32 mouse cellular contexts compared by ENCODE assay signal in genomic region chr17:46452683-46453082, GRCm38 (mm10). TPM values are rescaled to one million over a fixed set of nuclear protein-coding genes. Genes with fewer than 3 reads are reported as not detected.
DNase-seq lines count a peak whose midpoint lies in the region; ATAC-seq and TF ChIP-seq lines count a peak whose summit lies in the region.
"Had no signal": no experiment of that assay in that cellular context is flagged by ENCODE, and none has a peak within 500 bp of the region (broad histone marks: within the 10 kb centered on the region; RNA-seq: fewer than 3 reads in every experiment).

No protein-coding gene starts in this region.

- no peaks in the 10 kb centered on the region for H3K9me3 ChIP-seq in intestine, postnatal 0 days (ENCODE audit: control insufficient read depth)
- no peaks in the 10 kb centered on the region for H3K9me3 ChIP-seq in intestine, embryonic 15.5 days
- H3K9me3 ChIP-seq in liver, postnatal 0 days (ENCODE audit: low read length), result no peaks in the 10 kb centered on the region
- H3K9me3 ChIP-seq in neural tube, embryonic 13.5 days, result no peaks in the 10 kb centered on the region
- H3K9me3 ChIP-seq in neural tube, embryonic 15.5 days (replicated peaks), result no peaks in the 10 kb centered on the region
- H3K9me3 ChIP-seq: embryonic facial prominence, embryonic 13.5 days; forebrain, embryonic 10.5 days; forebrain, embryonic 15.5 days; heart, embryonic 13.5 days; hindbrain, embryonic 15.5 days; limb, embryonic 13.5 days had no signal

- H3K4me2 ChIP-seq in intestine, postnatal 0 days (replicated peaks; ENCODE audit: low read depth), result no peak overlapping the region
- no peak overlapping the region for H3K4me2 ChIP-seq in intestine, embryonic 15.5 days (replicated peaks)
- no peak overlapping the region for H3K4me2 ChIP-seq in liver, postnatal 0 days (ENCODE audit: low read depth, low read length)
- H3K4me2 ChIP-seq in neural tube, embryonic 13.5 days, result no peak overlapping the region
- H3K4me2 ChIP-seq in neural tube, embryonic 15.5 days, result no peak overlapping the region
- H3K4me2 ChIP-seq: embryonic facial prominence, embryonic 13.5 days; forebrain, embryonic 15.5 days; heart, embryonic 13.5 days; hindbrain, embryonic 15.5 days; limb, embryonic 13.5 days; lung, embryonic 14.5 days had no signal

- H3K27ac ChIP-seq in intestine, postnatal 0 days (ENCODE audit: low read depth, low read length), result no peak overlapping the region
- no peak overlapping the region for H3K27ac ChIP-seq in intestine, embryonic 15.5 days
- H3K27ac ChIP-seq in liver, postnatal 0 days (ENCODE audit: low read depth), result no peak overlapping the region
- no peak overlapping the region for H3K27ac ChIP-seq in neural tube, embryonic 13.5 days (replicated peaks)
- no peak overlapping the region for H3K27ac ChIP-seq in neural tube, embryonic 15.5 days (replicated peaks)
- H3K27ac ChIP-seq: embryonic facial prominence, embryonic 13.5 days; forebrain, embryonic 10.5 days; forebrain, embryonic 15.5 days; heart, embryonic 13.5 days; hindbrain, embryonic 15.5 days; left cerebral cortex, adult 2 months; limb, embryonic 13.5 days; liver, embryonic 14.5 days had no signal

- no peak for DNase-seq in liver, postnatal 0 days
- no peak for DNase-seq in liver
- DNase-seq in kidney, postnatal 36 days, result peak; percentile 71 to 74
- no peak for DNase-seq in layer of hippocampus, postnatal 36 days
- DNase-seq: adrenal gland, postnatal 10 days; cerebellum, adult 11 months; cerebellum, postnatal 10 days; gastrocnemius, postnatal 36 days; heart, adult 18-20 months; heart, postnatal 10 days; lung, embryonic 14.5 days; lung, postnatal 14 days; thymus, adult 2 months; thymus, postnatal 36 days had no signal

- TF ChIP-seq CTCF in intestine, postnatal 0 days (IDR thresholded peaks at IDR 0.05; ENCODE audit: low read depth), result no peak
- no peak for TF ChIP-seq CTCF in liver, postnatal 0 days (IDR thresholded peaks at IDR 0.05; ENCODE audit: low read depth)

- no peak overlapping the region for H3K9ac ChIP-seq in intestine, postnatal 0 days (ENCODE audit: low read depth, low read length)
- no peak overlapping the region for H3K9ac ChIP-seq in intestine, embryonic 15.5 days
- no peak overlapping the region for H3K9ac ChIP-seq in liver, postnatal 0 days (replicated peaks)
- H3K9ac ChIP-seq in neural tube, embryonic 13.5 days, result 0 out of 2 replicates have a peak overlapping the region, but pooled peaks have one; percentile 61
- H3K9ac ChIP-seq in neural tube, embryonic 15.5 days (replicated peaks), result no peak overlapping the region
- H3K9ac ChIP-seq: embryonic facial prominence, embryonic 13.5 days; forebrain, embryonic 15.5 days; heart, embryonic 13.5 days; hindbrain, embryonic 15.5 days; limb, embryonic 13.5 days; liver, embryonic 14.5 days; lung, embryonic 14.5 days had no signal

- 27% methylated on average over 5 of the region's 5 CpGs for WGBS in intestine, postnatal 0 days
- 38% methylated on average over 5 of the region's 5 CpGs for WGBS in intestine, embryonic 15.5 days
- WGBS in liver, postnatal 0 days (ENCODE audit: insufficient replicate concordance), result 36% methylated on average over 5 of the region's 5 CpGs
- 28% methylated on average over 5 of the region's 5 CpGs for WGBS in neural tube, embryonic 13.5 days
- 37% methylated on average over 5 of the region's 5 CpGs for WGBS in neural tube, embryonic 15.5 days

- 0 out of 2 replicates have a peak, but pooled peaks have one; percentile 11 for ATAC-seq in intestine, postnatal 0 days
- ATAC-seq in intestine, embryonic 15.5 days, result no peak
- ATAC-seq in liver, postnatal 0 days, result peak; percentile 57; the same call in 1 of the 2 replicates
- ATAC-seq in neural tube, embryonic 13.5 days (ENCODE audit: low read depth), result no peak
- ATAC-seq in neural tube, embryonic 15.5 days (ENCODE audit: low FRiP score), result no peak
- ATAC-seq: forebrain, embryonic 15.5 days; Patski had no signal

- 0 out of 2 replicates have a peak, but pooled peaks cover 5% of the 10 kb centered on the region for H3K4me1 ChIP-seq in intestine, postnatal 0 days (replicated peaks; ENCODE audit: control insufficient read depth, insufficient read depth, low read length)
- H3K4me1 ChIP-seq in intestine, embryonic 15.5 days (replicated peaks), result peaks cover 27% of the 10 kb centered on the region
- H3K4me1 ChIP-seq in liver, postnatal 0 days (ENCODE audit: insufficient read depth), result peaks cover 10% of the 10 kb centered on the region
- peaks cover 42% of the 10 kb centered on the region for H3K4me1 ChIP-seq in neural tube, embryonic 13.5 days (replicated peaks)
- H3K4me1 ChIP-seq in neural tube, embryonic 15.5 days, result peaks cover 39% of the 10 kb centered on the region

- no peaks in the 10 kb centered on the region for H3K36me3 ChIP-seq in intestine, postnatal 0 days (ENCODE audit: control insufficient read depth, insufficient read depth)
- H3K36me3 ChIP-seq in intestine, embryonic 15.5 days, result no peaks in the 10 kb centered on the region
- H3K36me3 ChIP-seq in liver, postnatal 0 days (replicated peaks; ENCODE audit: insufficient read depth, low read length), result no peaks in the 10 kb centered on the region
- H3K36me3 ChIP-seq in neural tube, embryonic 13.5 days, result no peaks in the 10 kb centered on the region; the same call in 1 of the 2 replicates
- no peaks in the 10 kb centered on the region for H3K36me3 ChIP-seq in neural tube, embryonic 15.5 days
- H3K36me3 ChIP-seq: embryonic facial prominence, embryonic 13.5 days; heart, embryonic 13.5 days; hindbrain, embryonic 15.5 days; limb, embryonic 13.5 days had no signal

- H3K4me3 ChIP-seq in intestine, postnatal 0 days (ENCODE audit: low read depth, low read length), result no peak overlapping the region
- no peak overlapping the region for H3K4me3 ChIP-seq in intestine, embryonic 15.5 days (replicated peaks)
- no peak overlapping the region for H3K4me3 ChIP-seq in liver, postnatal 0 days (ENCODE audit: low read depth, low read length)
- H3K4me3 ChIP-seq in neural tube, embryonic 13.5 days, result no peak overlapping the region
- H3K4me3 ChIP-seq in neural tube, embryonic 15.5 days (replicated peaks), result no peak overlapping the region
- H3K4me3 ChIP-seq: embryonic facial prominence, embryonic 13.5 days; forebrain, embryonic 10.5 days; forebrain, embryonic 15.5 days; heart, embryonic 13.5 days; hindbrain, embryonic 15.5 days; left cerebral cortex, adult 2 months; limb, embryonic 13.5 days had no signal

- no peak for TF ChIP-seq EP300 in liver, postnatal 0 days (IDR thresholded peaks at IDR 0.05; ENCODE audit: low read depth)

- H3K27me3 ChIP-seq in intestine, postnatal 0 days (replicated peaks; ENCODE audit: control insufficient read depth, insufficient read depth, low read length), result peaks cover 49% of the 10 kb centered on the region
- peaks cover 52% of the 10 kb centered on the region for H3K27me3 ChIP-seq in intestine, embryonic 15.5 days (replicated peaks)
- peaks cover 41% of the 10 kb centered on the region for H3K27me3 ChIP-seq in liver, postnatal 0 days (ENCODE audit: insufficient read depth, low read length)
- H3K27me3 ChIP-seq in neural tube, embryonic 13.5 days, result peaks cover 24% of the 10 kb centered on the region
- H3K27me3 ChIP-seq in neural tube, embryonic 15.5 days (replicated peaks), result peaks cover 13% of the 10 kb centered on the region; the same call in 1 of the 2 replicates
- H3K27me3 ChIP-seq: forebrain, embryonic 15.5 days had no signal

RNA-seq across cellular contexts. Expression of gene Slc22a7, which starts 14.4 kb away (rescaled TPM):
- not detected in 2 replicates for polyA plus RNA-seq in intestine, postnatal 0 days (2015; fragmentation: Nextera tagmentation; extraction: Ambion mirVana)
- not detected in 2 replicates for polyA plus RNA-seq in intestine, embryonic 15.5 days (2015; fragmentation: Nextera tagmentation; extraction: Ambion mirVana)
- 0.18 and 0.34 TPM in 2 replicates for polyA plus RNA-seq in liver, postnatal 0 days (2015; fragmentation: Nextera tagmentation; extraction: Ambion mirVana)
- not detected in 2 replicates for polyA plus RNA-seq in neural tube, embryonic 13.5 days (2015; fragmentation: Nextera tagmentation; extraction: Ambion mirVana)
- polyA plus RNA-seq in neural tube, embryonic 15.5 days (2015; fragmentation: Nextera tagmentation; extraction: Ambion mirVana), result 1.3 TPM in 1 of 2 replicates, not detected in the other
- total RNA-seq in layer of hippocampus, postnatal 36 days (2021), result under 1 TPM in 1 of 2 experiments, not detected in 1; 0.30 TPM
- total RNA-seq: common myeloid progenitor, adult 5-6 weeks; gastrocnemius, postnatal 36 days; heart, adult 18-20 months; heart, postnatal 10 days; hematopoietic stem cell, adult 5-6 weeks; MEL had no signal
- polyA plus RNA-seq: embryonic facial prominence, embryonic 13.5 days; forebrain, embryonic 10.5 days; heart, embryonic 13.5 days; hindbrain, embryonic 15.5 days; intestine, embryonic 14.5 days; limb, embryonic 13.5 days; lung, embryonic 14.5 days; neural tube, embryonic 11.5 days; Patski had no signal

RNA-seq across cellular contexts. Expression of gene Crip3, which starts 24.0 kb away (rescaled TPM):
- 0.12 TPM in 1 of 2 replicates, not detected in the other for polyA plus RNA-seq in intestine, postnatal 0 days (2015; fragmentation: Nextera tagmentation; extraction: Ambion mirVana)
- 0.92 TPM in 1 of 2 replicates, not detected in the other for polyA plus RNA-seq in intestine, embryonic 15.5 days (2015; fragmentation: Nextera tagmentation; extraction: Ambion mirVana)
- not detected in 2 replicates for polyA plus RNA-seq in liver, postnatal 0 days (2015; fragmentation: Nextera tagmentation; extraction: Ambion mirVana)
- 0.96 and 1.5 TPM in 2 replicates for polyA plus RNA-seq in neural tube, embryonic 13.5 days (2015; fragmentation: Nextera tagmentation; extraction: Ambion mirVana)
- polyA plus RNA-seq in neural tube, embryonic 15.5 days (2015; fragmentation: Nextera tagmentation; extraction: Ambion mirVana), result 2.7 and 43.4 TPM in 2 replicates
- total RNA-seq in layer of hippocampus, postnatal 36 days (2021), result 1 to 10 TPM; 8.1 to 8.4 TPM
- total RNA-seq: common myeloid progenitor, adult 5-6 weeks; hematopoietic stem cell, adult 5-6 weeks; MEL had no signal
- polyA plus RNA-seq: liver, embryonic 14.5 days; lung, embryonic 14.5 days; Patski had no signal

RNA-seq across cellular contexts. Expression of gene Ttbk1, which starts 34.8 kb away (rescaled TPM):
- polyA plus RNA-seq in intestine, postnatal 0 days (2015; fragmentation: Nextera tagmentation; extraction: Ambion mirVana), result 0.09 and 0.16 TPM in 2 replicates
- polyA plus RNA-seq in intestine, embryonic 15.5 days (2015; fragmentation: Nextera tagmentation; extraction: Ambion mirVana), result 0.24 and 0.26 TPM in 2 replicates
- polyA plus RNA-seq in liver, postnatal 0 days (2015; fragmentation: Nextera tagmentation; extraction: Ambion mirVana), result not detected in 2 replicates
- polyA plus RNA-seq in neural tube, embryonic 13.5 days (2015; fragmentation: Nextera tagmentation; extraction: Ambion mirVana), result 6.0 and 6.9 TPM in 2 replicates
- 5.5 and 7.8 TPM in 2 replicates for polyA plus RNA-seq in neural tube, embryonic 15.5 days (2015; fragmentation: Nextera tagmentation; extraction: Ambion mirVana)
- 100 to 1,000 TPM; 114 to 118 TPM for total RNA-seq in layer of hippocampus, postnatal 36 days (2021)
- total RNA-seq: common myeloid progenitor, adult 5-6 weeks; MEL had no signal

RNA-seq across cellular contexts. Expression of gene Dnph1, which starts 43.8 kb away (rescaled TPM):
- polyA plus RNA-seq in intestine, postnatal 0 days (2015; fragmentation: Nextera tagmentation; extraction: Ambion mirVana), result 10.9 and 11.1 TPM in 2 replicates
- polyA plus RNA-seq in intestine, embryonic 15.5 days (2015; fragmentation: Nextera tagmentation; extraction: Ambion mirVana), result 48.7 and 48.9 TPM in 2 replicates
- polyA plus RNA-seq in liver, postnatal 0 days (2015; fragmentation: Nextera tagmentation; extraction: Ambion mirVana), result 7.4 and 8.6 TPM in 2 replicates
- 19.0 and 19.2 TPM in 2 replicates for polyA plus RNA-seq in neural tube, embryonic 13.5 days (2015; fragmentation: Nextera tagmentation; extraction: Ambion mirVana)
- polyA plus RNA-seq in neural tube, embryonic 15.5 days (2015; fragmentation: Nextera tagmentation; extraction: Ambion mirVana), result 13.6 and 22.7 TPM in 2 replicates
- 1 to 10 TPM; 4.9 to 7.1 TPM for total RNA-seq in layer of hippocampus, postnatal 36 days (2021)

Comparison
In these comparisons a context has a peak if more than half of its experiments do, and no peak if none do; other contexts are left out.
1. ATAC-seq: peak in intestine, postnatal 0 days (single experiment) and liver, postnatal 0 days (single experiment); none in intestine, embryonic 15.5 days (single experiment), neural tube, embryonic 13.5 days (single experiment) and neural tube, embryonic 15.5 days (single experiment).
2. DNase-seq: peak in kidney, postnatal 36 days (2 of 2); none in liver, postnatal 0 days (single experiment), liver (single experiment) and layer of hippocampus, postnatal 36 days (0 of 2).